Mouse (Mus musculus) neural tube, embryonic 12.5 days (tissue): ENCODE data around the gene Klk1b11. TPM values are rescaled to one million over a fixed set of nuclear protein-coding genes. Genes with fewer than 3 reads are reported as not detected.
"Not testable (repeated sequence)": the region's sequence is repeated elsewhere in the genome, so short reads cannot be mapped to it uniquely, and the experiment has no call there.

ENCODE experiments used
- ATAC-seq: fragments of 200-750 bp; cut with Nextera tagmentation; 2 replicates; pipeline ENCODE4 v1.8.0; 2017; ENCODE audit warnings: low read depth, mild to moderate bottlenecking, moderate TSS enrichment, moderate library complexity; ENCODE audit not compliant: low FRiP score
- H3K27ac ChIP-seq: fragments of 300-500 bp; sonication (generic); 2 replicates; pipeline ENCODE4 v1.5.1; 2016
- H3K27me3 ChIP-seq: fragments of 300-500 bp; sonication (generic); replicated peaks from 2 replicates; pipeline ENCODE4 v1.6.1; 2016; ENCODE audit warnings: mild to moderate bottlenecking
- H3K36me3 ChIP-seq: fragments of 300-500 bp; sonication (generic); 2 replicates; pipeline ENCODE4 v1.6.1; 2016; ENCODE audit warnings: mild to moderate bottlenecking
- H3K4me1 ChIP-seq: fragments of 300-500 bp; sonication (generic); 2 replicates; pipeline ENCODE4 v1.6.1; 2016
- H3K4me2 ChIP-seq: fragments of 300-500 bp; sonication (generic); replicated peaks from 2 replicates; pipeline ENCODE4 v1.6.1; 2016; ENCODE audit warnings: mild to moderate bottlenecking
- H3K4me3 ChIP-seq: fragments of 300-500 bp; sonication (generic); 2 replicates; pipeline ENCODE4 v1.5.1; 2016
- H3K9ac ChIP-seq: fragments of 300-500 bp; sonication (generic); 2 replicates; pipeline ENCODE4 v1.6.1; 2016; ENCODE audit warnings: mild to moderate bottlenecking
- H3K9me3 ChIP-seq: fragments of 300-500 bp; sonication (generic); 2 replicates; pipeline ENCODE4 v1.6.1; 2016; ENCODE audit warnings: mild to moderate bottlenecking
- WGBS: fragments of 180-500 bp; shearing (Covaris S2); methylation state at CpG from one replicate; pipeline ENCODE4 v1.1.7; 2016; 5-methylcytosine and 5-hydroxymethylcytosine counted together
- polyA plus RNA-seq: library from polyadenylated mRNA; unstranded; fragments of >200 nt; fragmentation: Nextera tagmentation; extraction: Ambion mirVana; gene quantifications from 2 replicates; pipeline ENCODE4 v1.2.1, GENCODE M21; 2016

Klk1b11 gene
- not detected in 2 replicates for polyA plus RNA-seq

DNA sequence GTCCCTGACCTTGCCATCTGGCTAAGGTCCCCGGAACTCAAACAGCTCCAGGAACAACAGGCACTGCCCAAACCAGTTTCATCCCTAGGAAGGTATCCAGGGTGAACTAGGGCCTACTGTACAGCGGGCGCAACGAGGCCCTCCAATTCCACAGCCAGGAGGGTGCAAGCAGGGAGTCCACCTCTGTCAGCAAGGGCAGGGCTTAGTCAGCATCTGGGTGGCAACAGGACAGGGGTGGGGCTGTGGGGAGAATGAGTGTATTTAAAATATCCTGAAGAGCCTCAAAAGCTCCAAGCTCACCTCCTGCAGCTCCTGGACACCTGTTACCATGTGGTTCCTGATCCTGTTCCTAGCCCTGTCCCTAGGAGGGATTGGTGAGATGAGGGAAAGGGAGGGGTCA, at the start of gene Klk1b11:
Klk1b11 (plus strand) TSS at position 301 of the 400 bp plus-strand sequence.
- not testable (repeated sequence) for ATAC-seq, H3K4me3 ChIP-seq, H3K4me2 ChIP-seq, H3K36me3 ChIP-seq, H3K27me3 ChIP-seq, H3K9me3 ChIP-seq, H3K9ac ChIP-seq, H3K4me1 ChIP-seq, H3K27ac ChIP-seq
- 81% methylated on average over 4 of the region's 4 CpGs for WGBS

DNA sequence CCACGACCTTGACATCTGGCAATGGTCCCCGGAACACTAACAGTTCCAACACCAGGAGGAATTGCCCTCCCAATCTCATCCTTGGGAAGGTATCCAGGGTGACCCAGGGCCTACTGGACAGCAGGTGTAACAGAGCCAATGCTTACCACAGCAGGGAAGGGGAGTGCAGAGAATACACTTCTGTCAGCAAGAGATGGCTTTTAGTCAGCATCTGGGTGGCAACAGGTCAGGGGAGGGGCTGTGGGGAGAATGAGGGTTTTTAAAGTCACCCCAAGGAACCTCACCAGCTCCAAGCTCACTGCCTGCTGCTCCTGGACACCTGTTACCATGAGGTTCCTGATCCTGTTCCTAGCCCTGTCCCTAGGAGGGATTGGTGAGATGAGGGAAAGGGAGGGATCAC, 45.3 kb upstream of the Klk1b11 start, which contains the start of gene Klk1b8:
Klk1b8 (plus strand) TSS at position 301 of the 400 bp plus-strand sequence.
- no peak for ATAC-seq
- Histone ChIP-seq H3K4me2 (no peak within 1 kb of the TSS), H3K27me3 (no peaks in the 10 kb centered on the region), H3K9ac (no peak within 1 kb of the TSS), H3K27ac (no peak within 1 kb of the TSS), H3K9me3 (no peaks in the 10 kb centered on the region), H3K4me3 (no peak within 1 kb of the TSS), H3K4me1 (no peaks in the 10 kb centered on the region), H3K36me3 (no peaks in the 10 kb centered on the region)
- WGBS, result 89% methylated on average over 2 of the region's 2 CpGs

DNA sequence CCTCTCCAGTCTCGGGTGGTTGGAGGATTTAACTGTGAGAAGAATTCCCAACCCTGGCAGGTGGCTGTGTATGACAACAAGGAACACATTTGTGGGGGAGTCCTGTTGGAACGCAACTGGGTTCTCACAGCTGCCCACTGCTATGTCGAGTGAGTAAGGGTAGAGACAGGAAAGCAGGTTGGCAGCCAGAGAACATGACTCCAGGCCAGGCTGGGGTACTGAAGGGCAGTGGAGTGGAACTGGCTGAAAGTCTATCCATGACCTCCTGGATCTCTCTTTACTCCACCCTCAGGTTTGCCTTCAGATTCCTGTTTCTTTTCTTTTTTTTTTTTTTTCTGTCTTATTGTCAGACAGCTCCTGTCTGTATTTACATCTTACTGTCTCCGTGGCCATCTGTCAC, 43.0 kb upstream of the Klk1b11 start:
- no peaks in the 10 kb centered on the region for H3K36me3 ChIP-seq
- H3K9me3 ChIP-seq, result no peaks in the 10 kb centered on the region
- H3K27me3 ChIP-seq, result no peaks in the 10 kb centered on the region
- H3K27ac ChIP-seq, result no peak overlapping the region
- ATAC-seq, result no peak
- no peak overlapping the region for H3K4me3 ChIP-seq
- no peaks in the 10 kb centered on the region for H3K4me1 ChIP-seq
- 79% methylated on average over 4 of the region's 4 CpGs for WGBS
- H3K9ac ChIP-seq, result no peak overlapping the region
- H3K4me2 ChIP-seq, result no peak overlapping the region

DNA sequence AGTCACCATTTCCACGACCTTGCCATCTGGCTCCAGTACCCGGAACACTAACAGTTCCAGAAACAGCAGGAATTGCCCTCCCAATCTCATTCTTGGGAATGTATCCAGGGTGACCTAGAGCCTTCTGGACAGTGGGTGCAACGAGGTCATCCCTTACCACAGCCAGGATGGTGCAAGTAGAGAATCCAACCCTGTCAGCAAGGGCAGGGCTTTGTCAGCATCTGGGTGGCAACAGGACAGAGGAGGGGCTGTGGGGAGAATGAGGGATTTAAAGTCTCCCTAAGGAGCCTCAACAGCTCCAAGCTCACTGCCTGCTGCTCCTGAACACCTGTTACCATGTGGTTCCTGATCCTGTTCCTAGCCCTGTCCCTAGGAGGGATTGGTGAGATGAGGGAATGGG, 29.2 kb upstream of the Klk1b11 start, which contains the start of gene Klk1b1:
Klk1b1 (plus strand) TSS at position 301 of the 400 bp plus-strand sequence.
- no peak within 1 kb of the TSS for H3K27ac ChIP-seq
- H3K4me2 ChIP-seq, result no peak within 1 kb of the TSS
- ATAC-seq, result no peak
- H3K4me3 ChIP-seq, result no peak within 1 kb of the TSS
- H3K9me3 ChIP-seq, result no peaks in the 10 kb centered on the region
- H3K36me3 ChIP-seq, result no peaks in the 10 kb centered on the region
- H3K9ac ChIP-seq, result no peak within 1 kb of the TSS
- WGBS, result 65% methylated on average over 3 of the region's 3 CpGs
- no peaks in the 10 kb centered on the region for H3K4me1 ChIP-seq
- H3K27me3 ChIP-seq, result no peaks in the 10 kb centered on the region

DNA sequence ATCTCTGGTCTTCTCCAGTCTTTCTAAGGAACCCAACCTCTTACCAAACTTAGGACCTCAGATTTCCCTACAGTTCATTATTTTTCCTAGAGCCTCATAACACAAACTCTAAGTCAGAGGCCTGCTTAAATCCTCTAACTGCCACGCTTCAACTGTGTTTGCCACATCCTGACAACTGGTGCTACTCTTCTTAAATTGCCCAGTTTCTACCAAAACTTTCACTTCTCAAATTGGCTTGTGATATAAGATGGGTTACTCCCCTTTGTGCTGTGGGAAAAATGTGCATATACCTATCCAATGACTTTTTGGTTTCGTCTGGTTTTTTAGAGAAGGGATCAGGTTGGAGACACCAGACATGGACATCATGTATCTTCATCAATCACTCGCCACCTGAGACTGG, 28.6 kb upstream of the Klk1b11 start:
- no peaks in the 10 kb centered on the region for H3K4me1 ChIP-seq
- H3K36me3 ChIP-seq, result no peaks in the 10 kb centered on the region
- no peak overlapping the region for H3K27ac ChIP-seq
- H3K27me3 ChIP-seq, result no peaks in the 10 kb centered on the region
- H3K9ac ChIP-seq, result no peak overlapping the region
- no peak overlapping the region for H3K4me2 ChIP-seq
- WGBS, result 86% methylated on average over 3 of the region's 3 CpGs
- H3K9me3 ChIP-seq, result no peaks in the 10 kb centered on the region
- no peak overlapping the region for H3K4me3 ChIP-seq
- ATAC-seq, result no peak

DNA sequence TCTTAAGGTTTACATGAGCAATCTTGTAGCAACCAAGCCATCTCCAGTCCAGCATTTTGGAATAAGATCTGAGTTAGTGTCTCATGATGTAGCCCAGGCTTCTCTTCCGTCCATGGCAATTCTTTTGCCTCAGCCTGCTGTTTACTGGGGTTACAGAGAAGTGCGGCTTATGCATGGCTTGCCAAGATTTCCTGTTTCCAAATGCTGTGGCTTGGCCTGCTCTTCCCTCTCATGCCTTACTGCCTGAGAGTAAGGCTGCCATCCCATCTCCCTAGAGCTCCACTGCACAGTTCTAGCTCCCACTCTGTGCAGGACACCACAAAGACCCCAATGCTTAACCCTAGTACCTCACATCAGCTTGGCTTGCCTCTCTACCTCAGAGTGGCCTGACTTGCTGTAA, 28.1 kb upstream of the Klk1b11 start:
- no peaks in the 10 kb centered on the region for H3K27me3 ChIP-seq
- no peak overlapping the region for H3K9ac ChIP-seq
- WGBS, result 83% methylated on average over 2 of the region's 2 CpGs
- H3K4me3 ChIP-seq, result no peak overlapping the region
- H3K4me2 ChIP-seq, result no peak overlapping the region
- H3K9me3 ChIP-seq, result no peaks in the 10 kb centered on the region
- H3K36me3 ChIP-seq, result no peaks in the 10 kb centered on the region
- no peak overlapping the region for H3K27ac ChIP-seq
- no peaks in the 10 kb centered on the region for H3K4me1 ChIP-seq
- no peak for ATAC-seq

DNA sequence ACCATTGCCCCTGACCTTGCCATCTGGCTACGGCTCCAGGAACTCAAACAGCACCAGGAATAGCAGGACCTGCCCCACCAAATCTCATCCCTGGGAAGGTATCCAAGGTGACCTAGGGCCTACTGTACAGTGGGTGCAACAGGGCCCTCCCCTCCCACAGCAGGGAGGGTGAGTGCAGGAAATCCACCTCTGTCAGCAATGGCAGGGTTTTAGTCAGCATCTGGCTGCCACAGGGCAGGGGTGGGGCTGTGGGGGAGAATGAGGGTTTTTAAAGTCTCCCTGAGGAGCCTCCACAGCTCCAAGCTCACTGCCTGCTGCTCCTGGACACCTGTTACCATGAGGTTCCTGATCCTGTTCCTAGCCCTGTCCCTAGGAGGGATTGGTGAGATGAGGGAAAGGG, 19.9 kb upstream of the Klk1b11 start, which contains the start of gene Klk1b9:
Klk1b9 (plus strand) TSS at position 301 of the 400 bp plus-strand sequence.
- H3K4me2 ChIP-seq, H3K27me3 ChIP-seq, H3K9me3 ChIP-seq, H3K27ac ChIP-seq, H3K36me3 ChIP-seq, ATAC-seq, H3K4me1 ChIP-seq, H3K9ac ChIP-seq, H3K4me3 ChIP-seq: not testable (repeated sequence)
- WGBS, result 89% methylated on average over 1 of the region's 1 CpGs

DNA sequence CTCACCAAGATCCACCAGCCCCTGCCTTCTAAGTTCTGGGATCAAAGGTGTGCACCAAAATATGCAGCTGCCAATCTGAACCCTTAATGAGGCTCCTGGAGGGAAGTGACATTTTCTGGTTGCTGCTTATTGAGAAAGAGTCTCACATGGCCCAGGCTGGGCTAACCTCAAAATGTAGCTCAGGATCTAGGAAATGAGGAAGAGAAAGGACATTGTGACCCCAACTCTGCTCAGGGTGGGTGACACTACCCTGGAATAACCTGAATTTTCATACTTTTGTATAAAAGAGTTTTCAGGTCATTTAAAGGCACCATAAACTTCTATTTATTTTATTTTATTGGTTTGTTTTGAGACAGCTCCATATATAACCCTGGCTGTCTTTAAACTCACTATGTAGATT, 10.0 kb upstream of the Klk1b11 start:
- Histone ChIP-seq H3K27me3 (no peaks in the 10 kb centered on the region), H3K4me1 (no peaks in the 10 kb centered on the region), H3K4me3 (no peak overlapping the region), H3K27ac (no peak overlapping the region), H3K36me3 (no peaks in the 10 kb centered on the region), H3K9ac (no peak overlapping the region), H3K4me2 (no peak overlapping the region), H3K9me3 (no peaks in the 10 kb centered on the region)
- ATAC-seq, result no peak

DNA sequence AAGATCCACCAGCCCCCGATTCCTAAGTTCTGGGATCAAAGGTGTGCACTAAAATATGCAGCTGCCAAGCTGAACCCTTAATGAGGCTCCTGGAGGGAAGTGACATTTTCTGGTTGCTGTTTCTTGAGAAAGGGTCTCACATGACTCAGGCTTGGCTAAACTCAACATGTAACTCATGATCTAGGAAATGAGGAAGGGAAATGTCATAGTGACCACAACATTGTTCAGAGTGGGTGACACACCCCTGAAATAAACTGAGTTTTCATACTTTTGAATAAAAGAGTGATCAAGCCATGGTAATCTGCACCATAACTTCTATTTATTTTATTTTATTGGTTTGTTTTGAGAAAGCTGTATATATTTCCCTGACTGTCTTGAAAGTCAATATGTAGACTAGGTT, 856 bp upstream of the Klk1b11 start:
- H3K9ac ChIP-seq, H3K9me3 ChIP-seq, H3K4me3 ChIP-seq, H3K27me3 ChIP-seq, H3K4me2 ChIP-seq, H3K4me1 ChIP-seq, ATAC-seq, H3K27ac ChIP-seq, H3K36me3 ChIP-seq: not testable (repeated sequence)
- WGBS, result 85% methylated on average over 1 of the region's 1 CpGs

DNA sequence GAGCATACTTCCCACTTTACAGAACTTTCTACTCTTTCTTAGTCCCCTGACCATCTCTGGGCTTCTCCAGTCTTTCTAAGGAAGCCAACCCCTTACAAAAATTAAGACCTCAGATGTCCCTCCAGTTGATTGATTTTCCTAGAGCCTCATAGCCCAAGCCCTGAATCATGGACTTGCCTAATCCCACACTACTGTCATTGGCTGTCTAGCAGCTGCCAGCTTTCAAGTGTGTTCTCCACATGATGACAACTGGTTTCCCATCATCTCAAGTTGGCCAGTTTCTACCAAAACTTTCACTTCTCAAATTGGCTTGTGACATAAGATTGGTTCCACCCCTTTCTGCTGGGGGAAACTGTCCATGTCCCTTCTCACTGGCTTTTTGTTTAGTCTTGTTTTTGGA, 9.2 kb downstream of the Klk1b11 start:
- Histone ChIP-seq H3K4me2 (no peak overlapping the region), H3K36me3 (no peaks in the 10 kb centered on the region), H3K9me3 (no peaks in the 10 kb centered on the region), H3K9ac (no peak overlapping the region), H3K4me3 (no peak overlapping the region), H3K27me3 (no peaks in the 10 kb centered on the region), H3K4me1 (no peaks in the 10 kb centered on the region), H3K27ac (no peak overlapping the region)
- no peak for ATAC-seq

DNA sequence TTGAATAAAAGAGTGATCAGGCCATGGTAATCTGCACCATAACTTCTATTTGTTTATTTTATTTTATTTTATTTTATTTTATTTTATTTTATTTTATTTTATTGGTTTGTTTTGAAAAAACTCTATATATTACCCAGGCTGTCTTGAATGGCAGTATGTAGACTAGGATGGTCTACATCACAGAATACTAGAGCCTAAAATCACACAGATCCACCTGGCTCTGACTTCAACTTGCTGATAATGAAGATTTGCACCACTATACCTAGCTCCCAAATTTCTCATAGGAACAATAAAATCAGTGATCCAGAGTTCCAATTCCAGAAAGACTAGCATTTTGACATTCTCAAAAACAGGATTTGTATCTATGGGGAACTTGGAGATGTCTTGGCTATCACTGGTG, 16.2 kb downstream of the Klk1b11 start, which contains the start of gene Klk1b26:
Klk1b26 (plus strand) TSS at position 301 of the 400 bp plus-strand sequence.
- not testable (repeated sequence) for H3K27ac ChIP-seq, H3K36me3 ChIP-seq, H3K4me3 ChIP-seq, H3K4me2 ChIP-seq, ATAC-seq, H3K9me3 ChIP-seq, H3K4me1 ChIP-seq, H3K9ac ChIP-seq, H3K27me3 ChIP-seq

DNA sequence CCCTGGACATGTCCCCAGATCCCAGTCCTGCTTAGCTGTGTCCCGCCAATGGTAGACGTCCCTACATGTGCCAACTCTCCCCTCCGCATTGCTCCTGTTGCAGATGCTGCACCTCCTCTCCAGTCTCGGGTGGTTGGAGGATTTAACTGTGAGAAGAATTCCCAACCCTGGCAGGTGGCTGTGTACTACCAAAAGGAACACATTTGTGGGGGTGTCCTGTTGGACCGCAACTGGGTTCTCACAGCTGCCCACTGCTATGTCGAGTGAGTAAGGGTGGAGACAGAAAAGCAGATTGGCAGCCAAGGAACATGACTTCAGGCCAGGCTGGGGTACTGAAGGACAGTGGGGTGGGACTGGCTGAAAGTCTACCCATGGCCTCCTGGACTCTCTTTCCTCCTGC, 19.0 kb downstream of the Klk1b11 start:
- not testable (repeated sequence) for H3K4me2 ChIP-seq, H3K4me1 ChIP-seq, H3K4me3 ChIP-seq, H3K9me3 ChIP-seq, H3K36me3 ChIP-seq, ATAC-seq, H3K9ac ChIP-seq, H3K27ac ChIP-seq, H3K27me3 ChIP-seq
- WGBS, result 89% methylated on average over 6 of the region's 6 CpGs

DNA sequence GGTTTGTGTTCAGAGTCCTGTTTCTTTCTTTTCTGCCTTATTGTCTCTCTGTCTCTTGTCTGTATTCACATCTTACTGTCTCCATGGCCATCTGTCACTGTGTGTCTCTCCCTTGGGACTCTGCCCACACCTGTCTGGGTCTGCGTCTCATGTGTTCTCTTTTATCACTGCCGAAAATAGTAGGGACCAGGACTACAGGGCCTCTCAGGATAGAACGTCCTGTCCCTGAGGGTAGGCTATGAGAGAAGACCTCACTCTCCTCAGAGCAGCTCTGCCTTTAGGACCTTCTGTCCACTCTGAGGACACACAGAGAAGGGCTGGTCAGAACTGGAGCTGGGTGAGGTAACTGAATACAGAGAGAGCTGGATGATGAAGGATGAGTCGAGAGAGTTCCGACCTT, 19.4 kb downstream of the Klk1b11 start:
- Histone ChIP-seq H3K4me3 (no peak overlapping the region), H3K27ac (no peak overlapping the region), H3K27me3 (no peaks in the 10 kb centered on the region), H3K9me3 (no peaks in the 10 kb centered on the region), H3K9ac (no peak overlapping the region), H3K36me3 (no peaks in the 10 kb centered on the region), H3K4me2 (no peak overlapping the region), H3K4me1 (no peaks in the 10 kb centered on the region)
- 84% methylated on average over 5 of the region's 5 CpGs for WGBS
- ATAC-seq, result no peak
